Mouse (Mus musculus) adrenal gland, postnatal 25 days (tissue): ENCODE results near the gene Ccdc142. TPM values are rescaled to one million over a fixed set of nuclear protein-coding genes. Genes with fewer than 3 reads are reported as not detected.

Experiments
- DNase-seq: peaks from one replicate; pipeline ENCODE4 v3.0.0; 2021; ENCODE audit warnings: mixed read lengths
- microRNA-seq, 2 experiments: library from miRNA; unstranded; fragments of <30 nt; microRNA quantifications; one replicate each; pipeline ENCODE4 v1.2.0; 2021
- total RNA-seq: library from RNA; stranded (reverse); gene quantifications from 2 replicates; pipeline ENCODE4 v1.2.3, GENCODE M21; 2021

Gene Ccdc142
- total RNA-seq, 1 experiment from 2014 or later: 10.4 TPM

DNA sequence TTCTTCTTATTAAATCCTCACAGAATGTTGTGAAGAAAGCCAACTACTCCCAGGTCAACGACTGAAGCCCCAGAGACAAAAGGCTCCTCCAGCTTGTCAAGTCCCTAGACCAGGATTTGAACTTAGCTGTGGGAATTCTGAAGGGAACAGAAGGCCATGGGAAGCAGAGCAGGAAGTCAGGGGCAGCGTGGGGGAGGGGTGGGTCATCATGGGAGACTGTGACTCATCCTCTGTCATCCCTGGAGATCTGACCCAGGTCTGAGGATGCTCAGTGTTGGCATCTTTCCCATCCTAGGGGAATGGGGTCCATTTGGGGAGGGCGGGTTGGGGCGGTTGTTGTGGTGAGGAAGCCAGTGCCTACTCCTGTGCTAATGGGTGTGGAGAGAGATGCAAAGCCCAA lies 40.2 kb downstream of the Ccdc142 start:
- no peak for DNase-seq

GRCm38 (mm10) chr6:83142211-83142731 lies 40.9 kb downstream of the Ccdc142 start:
- DNase-seq: no peak

DNA sequence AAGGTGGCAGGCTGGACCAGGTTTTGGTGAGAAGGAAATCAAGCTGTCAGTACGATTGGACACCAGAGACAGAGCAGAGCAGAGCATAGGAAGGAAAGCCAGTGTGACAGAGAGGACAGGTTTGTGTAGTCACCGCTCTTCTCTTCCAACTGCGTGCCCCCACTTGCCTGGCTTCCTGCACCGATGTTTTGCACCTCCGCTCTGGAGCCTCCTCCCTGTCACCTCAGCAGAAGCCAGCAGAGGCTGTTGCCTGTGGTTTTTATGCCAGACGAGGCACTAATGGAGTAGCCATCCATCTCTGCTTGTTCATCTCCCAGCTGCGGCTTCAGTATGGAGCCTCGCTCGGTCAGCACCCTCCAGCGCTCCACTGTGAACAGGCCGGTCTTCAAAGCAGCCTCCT lies 41.5 kb downstream of the Ccdc142 start:
- DNase-seq: no peak

GRCm38 (mm10) chr6:83145209-83145608 lies 43.8 kb downstream of the Ccdc142 start:
- DNase-seq: no peak

- DNase-seq: no peak
Measured at GRCm38 (mm10) chr6:83145805-83146204, 44.4 kb downstream of the Ccdc142 start.

GRCm38 (mm10) chr6:83147280-83147679 lies 45.9 kb downstream of the Ccdc142 start:
- DNase-seq: peak; percentile 32

GRCm38 (mm10) chr6:83151721-83152120 lies 50.3 kb downstream of the Ccdc142 start:
- no peak for DNase-seq

GRCm38 (mm10) chr6:83153038-83153437 lies 51.6 kb downstream of the Ccdc142 start:
- DNase-seq: no peak

- DNase-seq: no peak
Measured at GRCm38 (mm10) chr6:83153485-83153884, 52.1 kb downstream of the Ccdc142 start.

GRCm38 (mm10) chr6:83155552-83156238 lies 54.3 kb downstream of the Ccdc142 start:
- DNase-seq: no peak

DNA sequence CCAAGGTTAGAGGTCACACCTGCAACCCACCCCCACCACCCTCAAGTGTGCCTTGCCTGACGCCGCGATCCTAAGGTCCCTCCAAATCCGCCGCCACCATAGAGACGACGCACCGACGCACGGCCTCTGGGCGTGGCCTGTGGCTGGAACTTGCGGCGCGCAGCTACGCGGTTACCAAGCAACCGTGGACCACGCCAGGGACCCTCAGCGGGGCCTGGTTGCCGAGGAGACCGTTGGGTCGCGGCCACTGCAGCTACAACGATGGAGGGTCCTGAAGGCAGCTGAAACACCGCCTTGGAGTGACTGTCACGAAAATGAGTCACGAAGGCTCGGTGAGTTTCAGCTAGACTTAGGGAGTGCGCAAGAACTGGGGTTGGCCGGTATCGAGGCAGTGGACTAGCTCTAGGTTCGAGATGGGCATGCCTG lies 54.9 kb downstream of the Ccdc142 start, which contains the start of the genes Wdr54 and 1700003E16Rik:
Gene Wdr54, minus strand, starts transcription at position 139 of the 426 bp plus-strand sequence.
Gene 1700003E16Rik, plus strand, starts transcription at position 146 of the 426 bp plus-strand sequence.
- peak; percentile 65 for DNase-seq

Small RNA genes lying within 50 kb of the gene (microRNA-seq; reads per million reads assigned to microRNA genes)
- gene Mir3470a: 0 reads per million in 2 experiments

Other genes with a start within 250 kb of the Ccdc142 start
- gene Sema4f, start 161.8 kb upstream of the Ccdc142 start, total RNA-seq: 1.00 and 1.4 TPM in 2 replicates
- gene M1ap, start 154.7 kb upstream of the Ccdc142 start, total RNA-seq: not detected in 2 replicates
- 10.1 and 15.9 TPM in 2 replicates for gene Dok1, start 68.1 kb upstream of the Ccdc142 start, total RNA-seq
- gene Loxl3, start 67.4 kb upstream of the Ccdc142 start, total RNA-seq: 2.3 and 2.5 TPM in 2 replicates
- gene Aup1, start 47.1 kb upstream of the Ccdc142 start, total RNA-seq: 214 TPM in 2 replicates
- gene Htra2, start 46.3 kb upstream of the Ccdc142 start, total RNA-seq: 59.1 and 70.1 TPM in 2 replicates
- gene Dqx1, start 43.8 kb upstream of the Ccdc142 start, total RNA-seq: 4.0 and 4.4 TPM in 2 replicates
- 14.0 and 14.2 TPM in 2 replicates for gene Tlx2, start 31.3 kb upstream of the Ccdc142 start, total RNA-seq
- 61.8 and 64.2 TPM in 2 replicates for gene Pcgf1, start 23.7 kb upstream of the Ccdc142 start, total RNA-seq
- 11.6 and 22.8 TPM in 2 replicates for gene Lbx2, start 15.2 kb upstream of the Ccdc142 start, total RNA-seq
- gene Gm42688, start within 50 bp of the Ccdc142 start, total RNA-seq: 10.6 and 12.1 TPM in 2 replicates
- gene Mrpl53, start 7.4 kb downstream of the Ccdc142 start, total RNA-seq: 92.9 and 112 TPM in 2 replicates
- gene Mogs, start 13.9 kb downstream of the Ccdc142 start, total RNA-seq: 76.1 and 82.2 TPM in 2 replicates
- 92.3 and 118 TPM in 2 replicates for gene Wbp1, start 20.0 kb downstream of the Ccdc142 start, total RNA-seq
- gene Ino80b, start 23.8 kb downstream of the Ccdc142 start, total RNA-seq: 24.3 and 31.3 TPM in 2 replicates
- gene Rtkn, start 33.9 kb downstream of the Ccdc142 start, total RNA-seq: 17.6 and 22.6 TPM in 2 replicates
- 1.2 and 5.1 TPM in 2 replicates for gene Wdr54, start 54.8 kb downstream of the Ccdc142 start, total RNA-seq
- gene 1700003E16Rik, start 54.8 kb downstream of the Ccdc142 start, total RNA-seq: 0.61 and 1.2 TPM in 2 replicates
- 138 and 172 TPM in 2 replicates for gene Dctn1, start 64.3 kb downstream of the Ccdc142 start, total RNA-seq
- 0.12 TPM in 1 of 2 replicates, not detected in the other for gene Slc4a5, start 118.2 kb downstream of the Ccdc142 start, total RNA-seq
- gene Mthfd2, start 224.3 kb downstream of the Ccdc142 start, total RNA-seq: 29.2 and 47.6 TPM in 2 replicates
- 81.3 and 81.9 TPM in 2 replicates for gene Mob1a, start 224.4 kb downstream of the Ccdc142 start, total RNA-seq
- 193 and 211 TPM in 2 replicates for gene Bola3, start 247.5 kb downstream of the Ccdc142 start, total RNA-seq